Mouse (Mus musculus) bone marrow macrophage, adult 2 months (primary cell): ENCODE data around the gene Cox6b1.

Experiments
- CTCF ChIP-seq: IDR thresholded peaks from 2 replicates; pipeline ENCODE4 v1.5.1; 2012; ENCODE audit warnings: low read depth, mild to moderate bottlenecking, low read length, moderate library complexity
- POLR2A ChIP-seq: IDR thresholded peaks from 2 replicates; pipeline ENCODE4 v1.6.1; 2012; ENCODE audit warnings: mild to moderate bottlenecking, low read depth, low read length, borderline replicate concordance

DNA sequence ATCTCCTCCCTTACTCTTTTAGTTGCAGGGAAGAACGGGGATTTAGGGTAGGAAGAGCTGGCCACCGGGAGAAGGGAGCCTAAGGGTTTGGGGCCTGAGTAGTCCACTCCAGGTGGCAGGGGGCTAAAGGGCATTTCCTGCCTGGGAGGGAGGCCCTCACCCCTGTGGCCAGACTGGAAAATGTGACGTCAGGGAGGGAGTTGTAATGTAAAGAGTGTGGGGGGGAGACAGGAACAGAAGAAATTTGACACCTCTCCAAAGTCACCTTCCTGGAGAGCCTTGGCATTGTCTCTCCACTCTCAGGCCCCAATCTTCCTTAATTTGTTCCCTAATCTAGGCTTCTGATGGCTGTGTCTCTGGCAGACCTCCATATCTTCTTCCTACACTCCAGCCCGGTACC, 13.1 kb upstream of the Cox6b1 start:
- no peak for TF ChIP-seq CTCF
- no peak for TF ChIP-seq POLR2A
